Mouse (Mus musculus): ENCODE measurements at regions not wholly inside any gene's neighbourhood (a gene's known extent, or its start where the extent isn't known, plus 50 kb on each side); places are given as distances from the start of the nearest gene placed in this dataset.

GRCm38 (mm10) chr1:41744531-41744930 lies 939.1 kb downstream of the Tmem182 start:
- in situ Hi-C loops (cut with MboI; ENCODE audit: low pct_ligation_motif_present, low pct_unique_long_range_greater_than_20kb, low sequenced_read_pairs) (no loop called here), dilution Hi-C loops (cut with MboI; ENCODE audit: extremely low pct_ligation_motif_present, extremely low pct_unique_long_range_greater_than_20kb, low sequenced_read_pairs) (no loop called here)
- Histone ChIP-seq H3K4me2 (ENCODE audit: insufficient read depth, low read depth, poor library complexity, severe bottlenecking) (no peak overlapping the region), H3K79me2 (replicated peaks; ENCODE audit: control insufficient read depth, extremely low read depth, insufficient read depth, poor library complexity, severe bottlenecking) (no peaks in the 10 kb centered on the region), H3K36me3 (replicated peaks in 1 of 2; ENCODE audit: control insufficient read depth in 1 of 2, insufficient read depth in 1 of 2, low read length in 1 of 2) (no peaks in the 10 kb centered on the region), H3K9me3 (replicated peaks; ENCODE audit: low read length) (peaks cover 38% of the 10 kb centered on the region), H3K4me3 (replicated peaks in 1 of 3; ENCODE audit: low read depth in 2 of 3, low read length in 2 of 3, poor library complexity in 1 of 3) (no peak overlapping the region), H3K27ac (ENCODE audit: insufficient read depth, low read depth) (no peak overlapping the region), H3K4me1 (ENCODE audit: control insufficient read depth in 1 of 2, insufficient read depth in 2 of 2) (no peaks in the 10 kb centered on the region), H3K9ac (ENCODE audit: insufficient read depth, low read depth) (no peak overlapping the region), H3K27me3 (replicated peaks) (no peaks in the 10 kb centered on the region)
- TF ChIP-seq GABPA (IDR thresholded peaks at IDR 0.05; ENCODE audit: insufficient replicate concordance, low read depth, low read length), result no peak
- no peak for TF ChIP-seq CTCF (conservative IDR thresholded peaks at IDR 0.05 in 1 of 2, IDR thresholded peaks at IDR 0.05 in 1 of 2; ENCODE audit: low read depth in 2 of 2, low read length in 2 of 2)
- TF ChIP-seq ZC3H11A (IDR thresholded peaks at IDR 0.05; ENCODE audit: low read depth, low read length), result no peak
- TF ChIP-seq IRF4 (IDR thresholded peaks at IDR 0.05; ENCODE audit: low read depth, low read length), result no peak
- TF ChIP-seq TBP (conservative IDR thresholded peaks at IDR 0.05; ENCODE audit: low read depth, low read length), result no peak
- TF ChIP-seq JUND (conservative IDR thresholded peaks at IDR 0.05; ENCODE audit: low read depth, low read length), result no peak
- TF ChIP-seq MAFK (IDR thresholded peaks at IDR 0.05; ENCODE audit: insufficient replicate concordance, low read length), result no peak
- no peak for TF ChIP-seq HCFC1 (IDR thresholded peaks at IDR 0.05; ENCODE audit: low read depth, low read length)
- no peak for TF ChIP-seq BHLHE40 (IDR thresholded peaks at IDR 0.05; ENCODE audit: low read depth, low read length)
- no peak for TF ChIP-seq ETS1 (conservative IDR thresholded peaks at IDR 0.05; ENCODE audit: low read depth, low read length)
- no peak for TF ChIP-seq E2F4 (IDR thresholded peaks at IDR 0.05; ENCODE audit: insufficient replicate concordance, low read depth, low read length)
- no peak for TF ChIP-seq MEF2A (IDR thresholded peaks at IDR 0.05; ENCODE audit: borderline replicate concordance, low read depth, low read length)
- no peak for TF ChIP-seq SIN3A (IDR thresholded peaks at IDR 0.05; ENCODE audit: low read length)
- TF ChIP-seq ZKSCAN1 (IDR thresholded peaks at IDR 0.05; ENCODE audit: borderline replicate concordance, low read depth, low read length), result no peak
- TF ChIP-seq USF1 (IDR thresholded peaks at IDR 0.05; ENCODE audit: low read depth, low read length), result no peak
- DNase-seq (ENCODE audit: extremely low read depth), result no peak

- no peak for DNase-seq (ENCODE audit: extremely low read depth)
- no peak overlapping the region for H3K4me2 ChIP-seq (ENCODE audit: insufficient read depth, low read depth, poor library complexity, severe bottlenecking)
- TF ChIP-seq BHLHE40 (IDR thresholded peaks at IDR 0.05; ENCODE audit: low read depth, low read length) (no peak), GABPA (IDR thresholded peaks at IDR 0.05; ENCODE audit: insufficient replicate concordance, low read depth, low read length) (no peak), MAFK (IDR thresholded peaks at IDR 0.05; ENCODE audit: insufficient replicate concordance, low read length) (no peak), E2F4 (IDR thresholded peaks at IDR 0.05; ENCODE audit: insufficient replicate concordance, low read depth, low read length) (no peak)
- H3K9ac ChIP-seq (ENCODE audit: insufficient read depth, low read depth), result no peak overlapping the region
- dilution Hi-C loops (cut with MboI; ENCODE audit: extremely low pct_ligation_motif_present, extremely low pct_unique_long_range_greater_than_20kb, low sequenced_read_pairs), result no loop called here
- H3K4me3 ChIP-seq (replicated peaks in 1 of 3; ENCODE audit: low read depth in 2 of 3, low read length in 2 of 3, poor library complexity in 1 of 3), result no peak overlapping the region
- H3K9me3 ChIP-seq (replicated peaks; ENCODE audit: low read length), result peaks cover 18% of the 10 kb centered on the region
- no peak overlapping the region for H3K27ac ChIP-seq (ENCODE audit: insufficient read depth, low read depth)
- in situ Hi-C loops (cut with MboI; ENCODE audit: low pct_ligation_motif_present, low pct_unique_long_range_greater_than_20kb, low sequenced_read_pairs), result no loop called here
- no peaks in the 10 kb centered on the region for H3K36me3 ChIP-seq (replicated peaks in 1 of 2; ENCODE audit: control insufficient read depth in 1 of 2, insufficient read depth in 1 of 2, low read length in 1 of 2)
- no peaks in the 10 kb centered on the region for H3K27me3 ChIP-seq (replicated peaks)
- H3K4me1 ChIP-seq (ENCODE audit: control insufficient read depth in 1 of 2, insufficient read depth in 2 of 2), result no peaks in the 10 kb centered on the region
- no peaks in the 10 kb centered on the region for H3K79me2 ChIP-seq (replicated peaks; ENCODE audit: control insufficient read depth, extremely low read depth, insufficient read depth, poor library complexity, severe bottlenecking)
Observed at GRCm38 (mm10) chr1:41759366-41759765, 936.2 kb upstream of the Pou3f3 start.

All from CH12.LX (cell line).